Mouse (Mus musculus) heart, adult 2 months (tissue): ENCODE data around the gene Trp73.

ENCODE experiments used
- CTCF ChIP-seq: fragments of 200-600 bp; IDR thresholded peaks from 2 replicates; pipeline ENCODE4 v1.8.1; 2022; ENCODE audit warnings: antibody characterized with exemption, mild to moderate bottlenecking, moderate library complexity
- POLR2A ChIP-seq: fragments of 200-500 bp; IDR thresholded peaks from 2 replicates; pipeline ENCODE4 v1.6.1; 2011; ENCODE audit warnings: mild to moderate bottlenecking, low read depth, low read length, control low read depth; ENCODE audit not compliant: insufficient read depth

DNA sequence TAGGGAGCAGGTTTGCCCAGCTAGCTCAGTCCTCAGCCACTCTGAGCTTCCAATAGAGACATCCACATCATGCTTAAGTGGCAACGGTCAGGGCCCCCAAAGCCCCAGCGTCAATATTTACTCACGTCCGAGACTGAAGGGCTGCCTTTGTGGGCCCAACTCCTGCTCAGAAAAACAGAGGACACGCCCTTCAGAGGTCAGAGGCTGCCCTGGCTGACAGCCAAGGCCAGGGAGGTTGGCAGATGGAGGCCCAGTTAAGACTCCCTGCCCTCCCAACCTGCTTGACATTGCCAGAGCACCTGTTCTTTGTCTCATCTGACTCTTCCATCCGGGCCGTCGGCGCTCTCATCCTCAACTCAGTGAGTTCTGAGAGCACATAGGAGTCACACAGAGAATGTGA, 21.2 kb downstream of the Trp73 start:
- TF ChIP-seq POLR2A (no peak), CTCF (no peak)
